26 mouse cellular contexts compared by ENCODE assay signal in the genomic region with DNA sequence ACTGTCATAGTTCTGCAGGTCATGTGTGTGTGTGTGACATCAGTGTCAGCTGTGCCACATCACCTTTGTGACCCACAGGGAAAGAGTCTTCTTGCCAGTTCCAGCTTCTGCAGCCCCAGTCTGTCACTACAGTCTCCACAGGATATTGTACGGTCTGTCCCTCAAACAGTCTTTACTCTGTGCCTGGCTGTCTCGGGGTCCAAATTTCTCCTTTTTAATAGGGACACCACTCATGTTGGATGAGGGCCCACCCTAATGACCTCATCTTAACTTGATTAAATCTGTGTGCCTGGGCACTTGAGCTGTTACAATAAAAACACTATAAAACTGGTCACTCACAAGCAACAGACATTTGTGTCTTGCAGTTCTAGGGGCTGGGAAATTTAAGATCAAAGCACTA.
"Had no signal": no experiment of that assay in that cellular context is flagged by ENCODE, and none has a peak within 500 bp of the region (broad histone marks: within the 10 kb centered on the region; RNA-seq: fewer than 3 reads in every experiment).

No protein-coding gene starts in this region.

- H3K4me3 ChIP-seq: heart, adult 2 months; heart, embryonic 13.5 days; heart, embryonic 15.5 days; hindbrain, embryonic 13.5 days; hindbrain, embryonic 15.5 days; kidney, embryonic 15.5 days; limb, embryonic 13.5 days; limb, embryonic 15.5 days; liver, embryonic 12.5 days had no signal

- H3K4me2 ChIP-seq: heart, embryonic 11.5 days; heart, embryonic 13.5 days; heart, embryonic 15.5 days; hindbrain, embryonic 13.5 days; hindbrain, embryonic 15.5 days; kidney, embryonic 15.5 days; limb, embryonic 13.5 days; limb, embryonic 15.5 days; liver, embryonic 12.5 days had no signal

- DNase-seq: gastrocnemius, postnatal 14 days; gastrocnemius, postnatal 36 days; heart, adult 2 months; heart, postnatal 14 days; heart, postnatal 36 days; kidney, adult 11 months; kidney, adult 2 months; kidney, adult 9 months; kidney, postnatal 14 days; kidney, postnatal 36 days; layer of hippocampus, adult 9-11 months; layer of hippocampus, postnatal 36 days; left cerebral cortex, postnatal 4 days had no signal

- H3K9me3 ChIP-seq: heart, embryonic 13.5 days; heart, embryonic 15.5 days; hindbrain, embryonic 13.5 days; hindbrain, embryonic 15.5 days; kidney, embryonic 15.5 days; limb, embryonic 13.5 days; limb, embryonic 15.5 days had no signal

- H3K4me1 ChIP-seq: liver, embryonic 12.5 days had no signal

- H3K27me3 ChIP-seq: heart, embryonic 13.5 days; heart, embryonic 15.5 days; hindbrain, embryonic 15.5 days; kidney, embryonic 15.5 days; limb, embryonic 15.5 days; liver, embryonic 12.5 days had no signal

- H3K27ac ChIP-seq: heart, adult 2 months; heart, embryonic 13.5 days; heart, embryonic 15.5 days; hindbrain, embryonic 13.5 days; hindbrain, embryonic 15.5 days; hindbrain, postnatal 0 days; kidney, embryonic 15.5 days; kidney, postnatal 0 days; limb, embryonic 13.5 days; limb, embryonic 15.5 days; liver, embryonic 12.5 days; liver, embryonic 14.5 days had no signal

- H3K9ac ChIP-seq: heart, embryonic 13.5 days; heart, embryonic 15.5 days; hindbrain, embryonic 13.5 days; hindbrain, embryonic 15.5 days; kidney, embryonic 15.5 days; limb, embryonic 13.5 days; limb, embryonic 15.5 days; liver, embryonic 12.5 days; liver, embryonic 14.5 days had no signal

- H3K36me3 ChIP-seq: heart, embryonic 13.5 days; heart, embryonic 15.5 days; hindbrain, embryonic 13.5 days; hindbrain, embryonic 15.5 days; kidney, embryonic 15.5 days; limb, embryonic 13.5 days; limb, embryonic 15.5 days; liver, embryonic 12.5 days had no signal

- ATAC-seq: hindbrain, postnatal 0 days; intestine, embryonic 16.5 days; liver, embryonic 12.5 days had no signal
